Mouse (Mus musculus) adrenal gland, postnatal 10 days (tissue): Measurements from ENCODE around the gene Acot12. TPM values are rescaled to one million over a fixed set of nuclear protein-coding genes. Genes with fewer than 3 reads are reported as not detected.
"Not testable (repeated sequence)": the region's sequence is repeated elsewhere in the genome, so short reads cannot be mapped to it uniquely, and the experiment has no call there.

Experiments used
- DNase-seq: peaks from one replicate; pipeline ENCODE4 v3.0.0; 2021; ENCODE audit warnings: mixed read lengths
- total RNA-seq, 2 experiments: library from RNA; stranded (reverse); gene quantifications; 2 replicates each; pipeline ENCODE4 v1.2.3; 2021

The Acot12 gene
- total RNA-seq, 2 experiments from 2014 or later: 8.4 to 19.2 TPM

DNA sequence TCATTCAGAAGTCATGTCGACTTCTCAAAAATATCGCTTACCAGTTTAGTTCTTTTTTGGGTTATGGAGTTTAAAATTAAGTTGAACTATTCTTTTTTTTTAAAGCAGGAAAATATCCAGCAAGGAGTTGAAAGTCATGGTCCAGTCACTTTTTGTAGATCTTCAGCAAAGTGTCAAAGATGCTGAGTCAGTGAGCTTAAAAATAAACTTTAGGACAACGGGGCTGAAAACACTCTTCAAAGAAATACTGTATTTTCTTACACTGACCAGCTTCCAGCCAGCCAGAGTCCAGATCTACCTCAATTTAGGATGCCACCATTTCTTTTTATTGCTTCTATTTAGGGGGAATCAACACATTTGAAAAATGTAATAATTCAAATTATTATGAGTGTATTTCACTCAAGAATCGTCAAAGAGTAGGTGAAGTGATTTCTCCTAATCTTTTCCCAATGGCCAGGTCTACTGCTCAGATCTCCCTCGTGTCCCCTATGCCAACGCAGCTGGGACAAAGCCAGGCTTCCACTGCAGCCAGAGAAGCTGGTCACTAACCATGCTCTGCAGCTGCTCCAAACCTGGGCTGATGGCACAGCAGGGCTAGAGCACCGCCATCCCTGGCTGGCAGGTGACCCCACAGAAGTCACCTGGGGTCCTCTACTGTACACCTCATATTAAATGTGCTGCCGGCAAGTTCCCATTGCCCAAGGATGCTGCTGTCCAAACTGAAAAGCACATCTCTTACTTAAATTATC, 19.2 kb downstream of the Acot12 start:
- DNase-seq: peak; percentile 66

DNA sequence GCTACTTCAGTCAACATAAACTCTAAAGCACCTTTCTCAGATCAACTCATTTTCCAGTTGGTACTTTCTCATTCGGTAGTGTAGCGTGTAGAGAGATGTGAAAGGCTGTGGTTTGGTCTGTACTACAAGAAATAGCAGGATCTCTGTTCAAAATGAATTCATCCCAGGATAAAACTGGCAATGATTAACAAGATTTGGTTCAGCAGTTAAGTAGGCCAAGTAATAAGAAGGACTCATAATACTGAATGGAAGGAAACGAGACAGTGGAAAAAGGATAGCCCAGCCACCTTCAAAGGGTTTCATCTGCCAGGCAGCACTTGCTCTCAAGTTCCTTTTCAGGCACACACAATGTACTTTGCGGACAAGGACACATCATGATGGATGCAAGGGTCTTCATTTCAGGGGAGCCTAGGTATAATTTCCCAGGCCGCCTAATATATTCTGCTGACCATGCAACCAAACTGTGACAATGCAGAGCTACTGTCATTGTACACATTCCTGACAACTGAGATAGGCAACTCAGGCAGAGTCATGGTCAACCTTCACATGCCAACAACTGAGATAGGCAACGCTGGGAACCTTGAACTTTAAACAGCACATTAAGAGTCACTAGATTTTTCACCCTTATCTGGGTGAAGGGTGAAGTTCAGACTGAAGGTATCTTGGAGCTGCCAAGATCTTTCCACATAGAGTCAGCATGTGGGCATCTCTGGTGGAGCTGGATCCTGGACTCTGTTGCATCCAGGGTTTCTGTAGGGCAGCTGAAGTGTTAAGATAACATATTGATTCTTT, 20.5 kb downstream of the Acot12 start:
- DNase-seq: peak; percentile 31

DNA sequence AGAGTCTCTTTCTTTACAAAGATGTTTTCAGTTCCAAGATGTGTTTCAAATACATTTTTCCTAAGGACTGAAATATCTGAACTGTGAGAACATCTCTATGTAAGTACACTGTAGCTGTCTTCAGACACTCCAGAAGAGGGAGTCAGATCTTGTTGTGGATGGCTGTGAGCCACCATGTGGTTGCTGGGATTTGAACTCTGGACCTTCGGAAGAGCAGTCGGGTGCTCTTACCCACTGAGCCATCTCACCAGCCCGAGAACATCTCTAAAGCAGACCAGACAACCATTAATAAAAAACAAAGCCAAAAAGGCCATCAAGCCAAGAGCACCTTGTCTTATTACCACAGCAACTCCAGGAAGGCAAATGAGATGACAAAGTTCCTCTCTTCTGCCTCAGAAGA, 22.3 kb downstream of the Acot12 start:
- not testable (repeated sequence) for DNase-seq

DNA sequence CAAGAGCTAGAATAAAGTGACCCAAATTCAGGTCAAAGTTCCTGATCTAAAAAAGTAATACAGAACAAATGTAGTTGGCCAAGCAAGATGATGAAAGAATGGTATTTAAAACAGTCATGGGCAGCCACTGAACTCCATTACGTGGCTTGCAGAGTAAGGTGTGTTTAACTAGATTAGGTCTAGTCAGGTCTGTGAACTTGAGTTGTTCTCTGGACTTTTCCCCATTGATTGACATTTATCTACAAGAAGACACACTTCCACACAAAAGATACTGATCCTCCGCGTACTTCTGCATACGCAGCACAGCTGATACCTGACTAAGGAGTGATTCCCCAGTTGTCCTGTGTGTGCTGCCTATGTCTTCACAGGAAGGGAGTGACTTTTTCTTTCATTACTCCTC, 24.3 kb downstream of the Acot12 start:
- DNase-seq: no peak

- no peak for DNase-seq
These were observed 27.7 kb downstream of the Acot12 start for GRCm38 (mm10) chr13:91768683-91769651.

DNA sequence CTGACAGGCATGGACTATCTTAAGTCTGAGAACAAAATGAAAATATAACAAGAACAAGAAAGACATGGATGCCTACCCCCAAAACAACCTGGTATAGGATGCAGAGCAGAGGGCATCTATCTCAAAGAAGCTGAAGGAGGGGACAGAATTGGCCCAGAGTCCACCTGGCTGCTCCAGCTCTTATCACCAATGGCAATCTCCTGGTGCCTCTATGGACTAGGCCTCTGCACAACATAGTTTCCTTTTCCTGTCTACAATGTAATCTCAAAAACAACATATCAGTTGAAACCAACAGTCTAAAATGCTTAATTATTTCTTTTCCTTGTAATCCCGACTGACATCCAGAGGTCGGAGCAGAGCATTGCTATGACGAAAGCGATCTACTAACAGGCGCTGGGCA, 36.8 kb downstream of the Acot12 start:
- no peak for DNase-seq

- DNase-seq: no peak
These were observed 38.6 kb downstream of the Acot12 start for GRCm38 (mm10) chr13:91779892-91780291.

GRCm38 (mm10) chr13:91792035-91792434, 50.7 kb downstream of the Acot12 start:
- DNase-seq: no peak

DNA sequence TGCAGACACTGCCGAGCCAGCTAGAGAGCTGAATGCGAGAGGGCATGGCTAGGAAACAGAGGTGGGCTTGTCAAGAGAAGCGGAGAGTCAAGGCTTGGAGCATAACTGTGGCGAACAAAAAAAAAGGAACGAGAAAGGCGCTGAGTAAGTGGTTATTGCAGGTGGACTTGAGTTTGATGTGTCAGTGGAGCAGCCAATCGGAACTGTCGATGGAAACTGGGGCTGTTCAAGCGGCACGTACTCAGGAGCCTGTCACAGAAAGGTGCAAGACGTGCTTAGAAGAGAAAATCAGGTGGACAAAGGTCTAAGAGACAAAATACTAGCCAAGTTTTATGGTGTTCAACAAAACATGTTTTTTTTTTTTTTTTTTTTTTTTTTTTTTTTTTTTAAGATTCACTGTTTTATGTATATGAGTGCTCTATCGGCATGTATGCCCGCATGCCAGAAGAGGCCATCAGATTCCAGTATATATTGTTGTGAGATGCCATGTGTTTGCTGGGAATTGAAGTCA, 53.7 kb downstream of the Acot12 start:
- no peak for DNase-seq

GRCm38 (mm10) chr13:91795593-91795992, 54.3 kb downstream of the Acot12 start:
- no peak for DNase-seq

DNA sequence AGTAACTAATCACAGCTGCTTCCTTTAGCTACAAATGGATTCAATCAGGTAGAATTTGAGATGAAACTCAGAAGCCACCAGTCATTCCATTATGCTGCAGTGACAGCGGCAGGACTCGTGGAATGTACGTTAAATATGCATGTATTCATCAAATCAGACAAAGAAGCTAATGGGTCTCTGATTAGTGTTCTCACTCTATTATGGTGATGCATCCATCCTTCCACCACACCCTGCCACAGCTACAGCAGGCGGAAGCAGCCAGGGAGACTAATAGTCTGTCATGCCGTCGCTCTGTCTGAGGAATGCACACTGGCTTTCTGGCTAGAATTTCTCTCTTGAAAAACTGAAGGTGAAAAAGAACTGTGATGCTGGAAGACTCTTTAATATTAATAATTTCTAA, 54.7 kb downstream of the Acot12 start:
- no peak for DNase-seq

GRCm38 (mm10) chr13:91796916-91797315, 55.6 kb downstream of the Acot12 start:
- no peak for DNase-seq

GRCm38 (mm10) chr13:91797442-91797841, 56.1 kb downstream of the Acot12 start:
- DNase-seq: no peak

DNA sequence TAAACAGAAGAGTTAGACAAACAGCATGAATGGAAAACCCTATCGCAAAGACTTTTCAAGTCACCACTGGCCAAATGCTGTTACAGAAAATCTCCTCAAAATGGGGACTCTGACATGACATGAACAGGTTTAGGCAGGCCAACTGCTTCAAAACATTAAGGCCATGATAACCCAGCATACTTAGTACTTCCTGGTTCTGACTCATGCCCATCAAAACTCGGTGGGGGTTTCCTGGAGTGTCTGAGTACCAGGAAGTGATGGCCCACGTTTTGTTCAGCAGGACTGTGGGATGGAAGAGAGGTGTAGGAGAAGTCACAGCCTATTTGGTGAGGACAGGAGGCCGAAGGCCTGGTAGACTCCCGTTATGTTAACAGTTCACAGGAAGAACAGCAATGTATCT, 60.4 kb downstream of the Acot12 start:
- no peak for DNase-seq

DNA sequence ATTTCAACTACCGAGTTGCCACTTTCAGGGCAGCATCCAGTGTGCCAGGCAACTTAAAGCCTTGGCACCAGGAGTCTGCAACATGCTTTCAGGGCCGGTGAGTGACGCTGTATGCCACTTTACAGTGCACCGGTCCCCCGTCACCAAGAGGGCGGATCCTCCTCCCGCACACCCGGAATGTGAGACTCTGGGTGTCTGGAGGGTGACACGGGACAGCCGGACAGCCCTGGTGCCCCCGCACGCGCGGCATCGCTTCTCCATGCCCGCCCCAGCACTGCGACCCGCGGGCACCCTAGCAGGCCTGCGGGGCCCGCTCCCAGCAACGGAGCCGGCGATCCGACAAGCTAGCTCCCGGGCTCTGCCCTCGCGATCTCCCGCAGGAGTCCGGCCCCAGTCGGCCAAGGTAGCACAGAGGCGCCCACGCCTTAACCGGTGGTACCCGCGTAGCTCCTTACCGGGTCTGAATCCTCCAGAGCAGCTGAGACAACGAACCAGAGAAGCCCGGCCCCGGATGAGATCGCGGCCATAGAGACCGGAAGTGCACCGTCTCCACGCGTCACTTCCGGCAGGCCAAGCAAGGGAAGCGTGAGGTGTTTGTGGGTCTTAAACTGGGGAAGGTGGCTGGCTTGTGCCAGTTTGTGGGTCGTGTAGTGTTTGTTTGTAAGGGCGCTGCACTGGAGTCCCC, 66.0 kb downstream of the Acot12 start, which contains the start of gene Zcchc9:
TSS of gene Zcchc9 (minus strand) at position 551 of the 685 bp plus-strand sequence.
- peak; percentile 91 for DNase-seq

GRCm38 (mm10) chr13:91807874-91808575, 66.7 kb downstream of the Acot12 start:
- DNase-seq: peak; percentile 13

DNA sequence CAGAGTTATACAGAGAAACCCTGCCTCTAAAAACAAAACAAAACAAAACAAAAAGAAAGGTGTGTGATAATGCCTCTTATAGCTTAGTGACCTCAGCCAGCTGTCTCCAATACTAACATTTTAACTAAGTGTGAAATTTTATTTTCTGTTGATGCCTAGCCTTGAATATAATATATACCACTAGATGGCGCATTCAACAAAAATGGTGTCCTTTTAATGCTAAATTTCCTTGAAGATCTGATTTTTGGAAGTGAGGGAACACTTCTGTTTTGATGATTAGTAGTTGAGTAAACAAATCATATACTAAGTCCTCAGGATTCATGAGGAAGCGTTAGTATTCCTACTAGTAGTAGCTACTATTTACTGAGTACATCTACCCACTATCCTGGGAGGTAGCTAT, 68.2 kb downstream of the Acot12 start:
- no peak for DNase-seq

DNA sequence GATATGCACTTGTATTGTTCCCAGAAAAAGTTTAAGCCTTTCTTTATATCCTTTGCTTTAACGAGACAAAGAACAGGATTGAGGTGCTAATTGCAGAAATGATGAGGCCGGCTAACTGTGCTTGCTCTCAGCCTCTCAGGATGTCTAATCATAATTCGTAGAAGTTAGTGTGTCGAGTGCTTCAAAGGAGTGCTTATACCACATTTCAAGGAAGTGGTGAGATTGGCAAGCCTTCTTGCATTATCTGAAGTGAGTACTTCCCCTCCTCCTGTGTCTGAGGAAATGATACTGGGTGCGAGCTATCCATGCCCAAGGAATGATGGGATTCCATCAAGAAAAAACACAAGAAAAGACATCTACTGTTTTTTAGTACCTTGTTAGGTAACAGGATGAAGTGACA, 73.4 kb downstream of the Acot12 start:
- DNase-seq: no peak

DNA sequence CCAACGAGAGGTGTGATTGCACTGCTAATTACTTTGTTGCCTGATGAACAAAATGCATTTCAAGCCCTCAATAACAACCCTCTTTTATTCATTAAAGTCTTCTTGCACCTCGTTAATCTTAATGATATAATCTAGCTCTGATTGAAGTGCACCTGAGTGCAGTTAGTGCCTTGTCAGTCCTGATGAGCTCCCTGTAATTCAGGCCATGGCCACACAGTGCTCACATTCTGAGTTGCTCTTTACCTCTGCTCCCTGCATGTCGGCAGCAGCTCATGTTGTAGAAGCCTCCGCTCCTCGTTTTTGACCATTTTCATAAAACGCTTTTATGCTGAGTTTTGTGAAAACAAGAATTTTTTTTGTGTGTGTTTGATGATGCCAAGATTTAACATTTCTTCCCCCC, 82.4 kb downstream of the Acot12 start:
- DNase-seq: no peak

GRCm38 (mm10) chr13:91824845-91825550, 83.7 kb downstream of the Acot12 start:
- DNase-seq: no peak
